Mouse (Mus musculus): Measurements from ENCODE around the gene Tspan15. TPM values are rescaled to one million over a fixed set of nuclear protein-coding genes. Genes with fewer than 3 reads are reported as not detected.

The Tspan15 gene
- total RNA-seq, 2 experiments from 2014 or later, result 8.5 to 10.4 TPM

DNA sequence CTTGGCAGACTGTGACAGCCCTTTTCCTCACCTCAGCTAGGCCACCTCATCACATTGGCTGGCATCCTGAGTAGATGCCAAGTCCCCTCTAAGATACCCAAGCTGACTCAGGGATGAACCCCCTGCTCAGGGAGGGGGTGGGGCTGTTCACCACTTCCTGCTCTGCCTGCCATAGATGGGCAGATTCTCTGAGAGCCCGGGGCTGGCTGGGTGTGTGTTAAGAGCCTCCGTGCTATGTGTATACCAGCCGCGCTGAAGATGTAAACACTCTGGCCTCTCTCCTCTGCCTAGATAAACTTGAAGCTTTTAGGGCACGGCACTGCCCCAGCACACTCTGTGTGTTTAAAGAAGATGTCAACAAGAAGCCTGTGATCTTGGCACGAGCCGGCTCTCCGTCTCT lies 16.8 kb upstream of the Tspan15 start:
- intact Hi-C loops (cut with DNase I), result loop anchor here (10.0 kb wide), 1 partner anchor 263 kb away; no protein-coding TSS in a partner anchor
- no peak for DNase-seq (ENCODE audit: extremely low spot score in 1 of 2, low spot score in 2 of 2)
- TF ChIP-seq CTCF (IDR thresholded peaks at IDR 0.05), result no peak

DNA sequence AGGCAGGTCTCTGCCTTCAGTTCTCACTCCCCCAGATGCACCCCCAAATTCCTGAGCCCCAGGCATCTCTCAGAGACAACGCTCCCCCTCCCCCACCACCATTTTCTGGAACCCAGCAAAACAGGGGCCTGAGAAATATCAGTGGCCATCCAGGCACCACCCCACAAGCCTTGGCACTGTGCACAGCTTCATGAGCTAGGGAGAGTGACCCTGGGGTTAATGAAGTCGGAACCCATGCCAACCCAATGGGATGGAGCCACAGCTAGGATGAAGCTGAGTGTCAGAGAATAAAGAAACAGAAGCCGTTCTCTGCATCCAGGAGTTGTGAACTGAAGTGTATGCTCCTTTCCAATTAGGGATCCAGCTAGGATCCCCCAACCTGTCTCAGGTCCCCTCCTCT lies 16.1 kb upstream of the Tspan15 start:
- TF ChIP-seq CTCF (IDR thresholded peaks at IDR 0.05), result no peak
- H3K27ac ChIP-seq, result no peak overlapping the region
- H3K4me3 ChIP-seq, result no peak overlapping the region
- DNase-seq (ENCODE audit: extremely low spot score in 1 of 2, low spot score in 2 of 2), result no peak
- intact Hi-C loops (cut with DNase I), result loop anchor here (10.0 kb wide), 1 partner anchor 262 kb away; no protein-coding TSS in a partner anchor

More for the DNA sequence above, 16.8 kb upstream of the Tspan15 start:
- H3K27ac ChIP-seq, result no peak overlapping the region
- no peak overlapping the region for H3K4me3 ChIP-seq

DNA sequence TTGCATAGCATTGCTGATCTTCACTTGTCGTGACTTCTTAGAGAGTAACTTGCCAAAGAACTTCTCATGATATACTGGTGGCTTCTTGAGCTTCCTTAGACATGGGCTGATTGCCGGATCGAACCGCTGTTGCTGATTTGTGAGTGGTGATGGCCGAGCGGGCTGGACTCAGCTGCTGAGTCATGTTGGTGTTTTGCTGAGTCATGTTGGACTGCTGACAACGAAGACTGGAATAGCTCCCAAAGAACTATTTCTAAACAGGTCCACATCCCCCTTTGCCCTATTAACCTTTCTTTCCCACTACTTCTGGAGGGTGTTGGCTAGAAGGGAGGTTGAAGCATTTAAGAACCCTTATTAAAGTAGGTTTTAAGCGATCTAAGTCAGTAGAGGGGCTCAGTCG lies 13.0 kb upstream of the Tspan15 start:
- intact Hi-C loops (cut with DNase I), result loop anchor here (5.0 to 10.0 kb wide), 2 partner anchors 187 to 259 kb away; no protein-coding TSS in a partner anchor
- H3K27ac ChIP-seq, result no peak overlapping the region
- no peak for TF ChIP-seq CTCF (IDR thresholded peaks at IDR 0.05)
- DNase-seq (ENCODE audit: extremely low spot score in 1 of 2, low spot score in 2 of 2), result no peak
- no peak overlapping the region for H3K4me3 ChIP-seq

GRCm38 (mm10) chr10:62242896-62243295 lies 11.8 kb upstream of the Tspan15 start:
- Histone ChIP-seq H3K4me3 (no peak overlapping the region), H3K27ac (no peak overlapping the region)
- peak; percentile 51 to 57 for DNase-seq (ENCODE audit: extremely low spot score in 1 of 2, low spot score in 2 of 2)
- TF ChIP-seq CTCF (IDR thresholded peaks at IDR 0.05), result peak; percentile 63
- intact Hi-C loops (cut with DNase I), result loop anchor here (1.0 to 10.0 kb wide), 4 partner anchors 56 to 258 kb away; no protein-coding TSS in a partner anchor

GRCm38 (mm10) chr10:62242358-62242757 lies 11.3 kb upstream of the Tspan15 start:
- no peak overlapping the region for H3K4me3 ChIP-seq
- intact Hi-C loops (cut with DNase I), result loop anchor here (5.0 to 10.0 kb wide), 2 partner anchors 185 to 258 kb away; no protein-coding TSS in a partner anchor
- H3K27ac ChIP-seq, result no peak overlapping the region
- DNase-seq (ENCODE audit: extremely low spot score in 1 of 2, low spot score in 2 of 2), result no peak
- no peak for TF ChIP-seq CTCF (IDR thresholded peaks at IDR 0.05)

DNA sequence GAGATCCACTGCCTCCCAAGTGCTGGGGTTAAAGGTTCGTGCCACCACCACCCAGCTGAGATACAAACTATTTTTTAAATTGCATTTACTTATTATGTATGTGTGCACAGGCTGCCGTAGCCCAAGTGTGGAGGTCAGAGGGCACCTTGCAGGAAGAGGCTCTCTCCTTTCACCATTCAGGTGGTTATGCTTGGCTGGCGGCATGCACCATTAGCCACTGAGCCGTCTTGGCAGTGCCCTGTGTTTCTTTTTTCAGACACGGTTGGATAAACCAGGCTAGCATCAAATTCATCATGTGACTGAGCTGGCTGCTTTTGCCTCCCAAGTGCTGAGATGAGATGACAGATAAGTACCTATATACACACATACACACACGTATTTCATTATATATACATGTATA lies 8.2 kb upstream of the Tspan15 start:
- no peak for TF ChIP-seq CTCF (IDR thresholded peaks at IDR 0.05)
- DNase-seq (ENCODE audit: extremely low spot score in 1 of 2, low spot score in 2 of 2), result no peak
- Histone ChIP-seq H3K27ac (peak overlapping the region; percentile 13; the same call in 1 of the 2 replicates), H3K4me3 (no peak overlapping the region)
- intact Hi-C loops (cut with DNase I), result no loop called here

DNA sequence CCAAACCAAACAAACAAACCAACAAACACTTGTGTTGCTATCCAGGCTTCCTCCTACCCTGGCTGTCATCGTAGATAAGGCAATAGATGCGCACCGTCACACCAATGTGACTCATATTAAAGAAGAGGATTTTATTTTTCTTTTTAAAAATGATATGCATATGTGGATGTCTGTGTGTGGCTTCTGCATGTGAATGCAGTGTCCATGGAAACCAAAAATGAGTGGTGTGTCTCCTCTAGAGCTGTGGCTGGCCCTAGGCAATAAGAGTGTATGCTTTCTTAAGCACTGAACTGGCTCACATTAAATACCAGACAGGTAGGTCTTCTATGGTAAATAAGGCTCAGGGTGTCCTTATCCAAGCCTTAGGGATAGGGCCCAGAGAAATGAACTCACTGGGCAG lies 7.6 kb upstream of the Tspan15 start:
- intact Hi-C loops (cut with DNase I), result no loop called here
- no peak for DNase-seq (ENCODE audit: extremely low spot score in 1 of 2, low spot score in 2 of 2)
- H3K27ac ChIP-seq, result peak overlapping the region; percentile 13; the same call in 1 of the 2 replicates
- TF ChIP-seq CTCF (IDR thresholded peaks at IDR 0.05), result no peak
- H3K4me3 ChIP-seq, result no peak overlapping the region

- no peak for TF ChIP-seq CTCF (IDR thresholded peaks at IDR 0.05)
- no peak for DNase-seq (ENCODE audit: extremely low spot score in 1 of 2, low spot score in 2 of 2)
- intact Hi-C loops (cut with DNase I), result no loop called here
- Histone ChIP-seq H3K4me3 (no peak overlapping the region), H3K27ac (no peak overlapping the region)
These were observed 6.2 kb upstream of the Tspan15 start for GRCm38 (mm10) chr10:62237205-62237604.

GRCm38 (mm10) chr10:62236165-62236564 lies 5.1 kb upstream of the Tspan15 start:
- DNase-seq (ENCODE audit: extremely low spot score in 1 of 2, low spot score in 2 of 2), result no peak
- Histone ChIP-seq H3K27ac (no peak overlapping the region), H3K4me3 (no peak overlapping the region)
- intact Hi-C loops (cut with DNase I), result no loop called here
- TF ChIP-seq CTCF (IDR thresholded peaks at IDR 0.05), result no peak

- intact Hi-C loops (cut with DNase I), result no loop called here
- DNase-seq (ENCODE audit: extremely low spot score in 1 of 2, low spot score in 2 of 2), result no peak
- TF ChIP-seq CTCF (IDR thresholded peaks at IDR 0.05), result no peak
- Histone ChIP-seq H3K27ac (no peak overlapping the region), H3K4me3 (no peak overlapping the region)
These were observed 760 bp upstream of the Tspan15 start for GRCm38 (mm10) chr10:62231811-62232210.

- DNase-seq (ENCODE audit: extremely low spot score in 1 of 2, low spot score in 2 of 2), result no peak
- H3K4me3 ChIP-seq, result peak overlapping the region; percentile 65
- H3K27ac ChIP-seq, result peak overlapping the region; percentile 30; the same call in 1 of the 2 replicates
- TF ChIP-seq CTCF (IDR thresholded peaks at IDR 0.05), result no peak
- intact Hi-C loops (cut with DNase I), result no loop called here
These were observed 313 bp upstream of the Tspan15 start for GRCm38 (mm10) chr10:62231395-62231732.

GRCm38 (mm10) chr10:62228126-62228525 lies 2.9 kb downstream of the Tspan15 start:
- H3K4me3 ChIP-seq, result no peak overlapping the region
- DNase-seq (ENCODE audit: extremely low spot score in 1 of 2, low spot score in 2 of 2), result no peak
- intact Hi-C loops (cut with DNase I), result no loop called here
- no peak overlapping the region for H3K27ac ChIP-seq
- TF ChIP-seq CTCF (IDR thresholded peaks at IDR 0.05), result no peak

GRCm38 (mm10) chr10:62225839-62226238 lies 5.2 kb downstream of the Tspan15 start:
- DNase-seq (ENCODE audit: extremely low spot score in 1 of 2, low spot score in 2 of 2), result no peak
- H3K4me3 ChIP-seq, result no peak overlapping the region
- intact Hi-C loops (cut with DNase I), result no loop called here
- no peak for TF ChIP-seq CTCF (IDR thresholded peaks at IDR 0.05)
- no peak overlapping the region for H3K27ac ChIP-seq
